Mouse (Mus musculus) forebrain, embryonic 12.5 days (tissue): Measurements from ENCODE around the gene Sfpq. TPM values are rescaled to one million over a fixed set of nuclear protein-coding genes. Genes with fewer than 3 reads are reported as not detected.

Experiments
- ATAC-seq: fragments of 200-750 bp; cut with Nextera tagmentation; 2 replicates; pipeline ENCODE4 v1.8.0; 2017; ENCODE audit warnings: moderate TSS enrichment; ENCODE audit not compliant: low FRiP score
- H3K27ac ChIP-seq: fragments of 300-500 bp; sonication (generic); 2 replicates; pipeline ENCODE4 v1.5.1; 2016; ENCODE audit warnings: mild to moderate bottlenecking
- H3K27me3 ChIP-seq: fragments of 300-500 bp; sonication (generic); 2 replicates; pipeline ENCODE4 v1.6.1; 2016; ENCODE audit warnings: mild to moderate bottlenecking
- H3K36me3 ChIP-seq: fragments of 300-500 bp; sonication (generic); replicated peaks from 2 replicates; pipeline ENCODE4 v1.6.1; 2016; ENCODE audit warnings: mild to moderate bottlenecking
- H3K4me1 ChIP-seq: fragments of 300-500 bp; sonication (generic); 2 replicates; pipeline ENCODE4 v1.6.1; 2016
- H3K4me2 ChIP-seq: fragments of 300-500 bp; sonication (generic); 2 replicates; pipeline ENCODE4 v1.6.1; 2016; ENCODE audit warnings: mild to moderate bottlenecking, moderate library complexity
- H3K4me3 ChIP-seq: fragments of 300-500 bp; sonication (generic); replicated peaks from 2 replicates; pipeline ENCODE4 v1.5.1; 2016; ENCODE audit warnings: mild to moderate bottlenecking
- H3K9ac ChIP-seq: fragments of 300-500 bp; sonication (generic); 2 replicates; pipeline ENCODE4 v1.6.1; 2016; ENCODE audit warnings: mild to moderate bottlenecking
- H3K9me3 ChIP-seq: fragments of 300-500 bp; sonication (generic); 2 replicates; pipeline ENCODE4 v1.6.1; 2016
- WGBS: fragments of 180-500 bp; shearing (Covaris S2); methylation state at CpG from one replicate; pipeline ENCODE4 v1.1.7; 2016; 5-methylcytosine and 5-hydroxymethylcytosine counted together
- polyA plus RNA-seq: library from polyadenylated mRNA; unstranded; fragments of >200 nt; fragmentation: Nextera tagmentation; extraction: Ambion mirVana; gene quantifications from 2 replicates; pipeline ENCODE4 v1.2.1, GENCODE M21; 2016

Sfpq gene
- polyA plus RNA-seq, 1 experiment from 2014 or later = 187 TPM

DNA sequence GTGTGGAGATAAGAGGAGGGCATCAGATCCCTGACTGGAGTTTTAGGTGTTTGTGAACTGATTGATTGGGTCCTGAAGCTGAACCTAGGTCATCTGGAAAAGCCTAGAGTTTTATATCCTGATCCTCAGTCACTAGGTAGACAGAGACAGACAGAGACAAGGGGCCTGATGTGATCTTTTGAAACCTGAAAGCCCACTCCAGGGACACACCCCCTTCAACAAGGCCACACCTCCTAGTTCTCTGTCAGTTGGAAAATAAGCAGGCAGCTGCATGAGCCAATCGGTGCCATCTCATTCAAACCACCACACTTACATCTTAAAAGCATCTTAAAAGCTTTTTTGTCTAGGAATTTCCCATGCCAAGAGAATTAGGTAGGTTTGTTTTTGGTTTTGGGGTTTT, 59.7 kb downstream of the Sfpq start:
- ATAC-seq = no peak
- 70% methylated on average over 1 of the region's 1 CpGs for WGBS
- H3K9me3 ChIP-seq = no peaks in the 10 kb centered on the region
- H3K9ac ChIP-seq = no peak overlapping the region
- H3K36me3 ChIP-seq = no peaks in the 10 kb centered on the region
- no peak overlapping the region for H3K4me2 ChIP-seq
- H3K4me1 ChIP-seq = peaks cover 9% of the 10 kb centered on the region
- H3K27ac ChIP-seq = no peak overlapping the region
- H3K27me3 ChIP-seq = no peaks in the 10 kb centered on the region
- no peak overlapping the region for H3K4me3 ChIP-seq

DNA sequence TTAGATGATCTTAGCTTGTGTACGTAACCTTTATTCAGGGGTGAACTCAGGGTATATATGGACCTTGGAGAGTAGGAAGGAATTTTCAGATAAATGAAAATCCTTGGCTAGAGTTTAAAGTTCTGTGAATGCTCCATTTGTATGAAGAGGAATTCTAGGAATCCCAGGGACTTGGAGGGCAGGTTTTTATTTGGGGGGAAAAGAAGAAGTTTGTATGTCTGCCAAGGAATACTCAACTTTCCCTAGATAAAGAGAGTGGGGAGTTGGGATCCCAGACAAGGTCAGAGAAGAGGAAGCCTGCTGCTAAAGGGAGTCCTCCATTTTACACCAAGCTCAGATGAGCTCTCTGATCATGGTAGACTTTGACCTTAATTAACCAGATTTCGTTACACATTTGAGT, 62.0 kb downstream of the Sfpq start:
- WGBS = 95% methylated on average over 2 of the region's 2 CpGs
- H3K36me3 ChIP-seq = no peaks in the 10 kb centered on the region
- no peaks in the 10 kb centered on the region for H3K9me3 ChIP-seq
- no peaks in the 10 kb centered on the region for H3K27me3 ChIP-seq
- ATAC-seq = no peak
- peaks cover 3% of the 10 kb centered on the region; the same call in 1 of the 2 replicates for H3K4me1 ChIP-seq
- no peak overlapping the region for H3K4me2 ChIP-seq
- no peak overlapping the region for H3K4me3 ChIP-seq
- H3K9ac ChIP-seq = no peak overlapping the region
- no peak overlapping the region for H3K27ac ChIP-seq

DNA sequence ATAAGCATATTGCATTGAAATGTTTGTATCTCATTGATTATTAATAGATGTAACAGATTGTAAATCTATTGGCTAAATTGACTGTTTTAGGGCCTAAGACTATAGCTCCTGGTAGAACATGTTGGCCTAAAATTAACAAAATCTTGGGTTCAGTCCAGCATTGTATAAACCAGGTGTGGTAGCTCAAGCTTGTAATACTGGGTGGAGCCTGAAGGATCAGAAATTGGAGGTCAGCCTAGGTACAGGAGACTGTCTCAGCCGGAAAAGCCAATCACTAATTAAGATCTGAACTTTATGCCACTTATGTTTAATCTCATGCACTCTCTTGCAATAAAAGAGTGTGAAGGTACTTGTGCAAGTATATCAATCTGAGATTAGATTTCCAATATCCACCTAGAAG, 64.6 kb downstream of the Sfpq start:
- Histone ChIP-seq H3K27me3 (no peaks in the 10 kb centered on the region), H3K4me1 (no peaks in the 10 kb centered on the region), H3K27ac (no peak overlapping the region), H3K36me3 (peaks cover 12% of the 10 kb centered on the region), H3K9me3 (no peaks in the 10 kb centered on the region), H3K4me3 (no peak overlapping the region), H3K4me2 (no peak overlapping the region), H3K9ac (no peak overlapping the region)
- no peak for ATAC-seq
- 88% methylated on average over 1 of the region's 1 CpGs for WGBS

Other genes starting within 250 kb of the Sfpq start
- 43.4 and 48.1 TPM in 2 replicates for gene Zmym4, start 53.2 kb upstream of the Sfpq start, polyA plus RNA-seq
- gene Zmym1, start 39.8 kb downstream of the Sfpq start, polyA plus RNA-seq = 29.7 and 30.6 TPM in 2 replicates
- gene Zmym6, start 56.1 kb downstream of the Sfpq start, polyA plus RNA-seq = 35.3 and 36.6 TPM in 2 replicates
- 15.5 and 17.5 TPM in 2 replicates for gene Tmem35b, start 102.4 kb downstream of the Sfpq start, polyA plus RNA-seq
- gene Dlgap3, start 147.9 kb downstream of the Sfpq start, polyA plus RNA-seq = 5.7 and 5.8 TPM in 2 replicates
- gene Smim12, start 222.5 kb downstream of the Sfpq start, polyA plus RNA-seq = 44.2 and 46.6 TPM in 2 replicates